Mouse (Mus musculus) CH12.LX (cell line): Measurements from ENCODE around the gene Hist1h3f. TPM values are rescaled to one million over a fixed set of nuclear protein-coding genes. Genes with fewer than 3 reads are reported as not detected.
"Not testable (repeated sequence)": the region's sequence is repeated elsewhere in the genome, so short reads cannot be mapped to it uniquely, and the experiment has no call there.

Experiments used
- DNase-seq: peaks from one replicate; pipeline ENCODE4 v3.0.0-alpha.2; 2013; ENCODE audit errors: extremely low read depth
- H3K27ac ChIP-seq: 2 replicates; pipeline ENCODE4 v1.5.1; 2012; ENCODE audit warnings: low read depth, mild to moderate bottlenecking, control low read depth, moderate library complexity; ENCODE audit not compliant: insufficient read depth
- H3K27me3 ChIP-seq: replicated peaks from 2 replicates; pipeline ENCODE3; 2012; ENCODE audit warnings: inconsistent platforms
- H3K36me3 ChIP-seq, 2 experiments: replicated peaks in 1 of 2; 2 replicates each; pipeline versions ENCODE3 to v1.6.1; 2012; ENCODE audit warnings: inconsistent platforms in 1 of 2, low read length in 1 of 2, mild to moderate bottlenecking in 1 of 2, mixed read lengths in 1 of 2, moderate library complexity in 1 of 2; ENCODE audit not compliant: control insufficient read depth in 1 of 2, insufficient read depth in 1 of 2
- H3K4me1 ChIP-seq, 2 experiments: 2 replicates each; pipeline ENCODE4 v1.6.1; 2012; ENCODE audit warnings: inconsistent platforms in 1 of 2, moderate library complexity in 1 of 2; ENCODE audit not compliant: insufficient read depth in 2 of 2, control insufficient read depth in 1 of 2
- H3K4me2 ChIP-seq: 2 replicates; pipeline ENCODE4 v1.6.1; 2012; ENCODE audit warnings: low read depth, mild to moderate bottlenecking, control low read depth; ENCODE audit not compliant: poor library complexity, insufficient read depth, severe bottlenecking
- H3K4me3 ChIP-seq, 3 experiments: fragments of 150-350 bp in 1 of 3; sonication (generic) in 1 of 3; replicated peaks in 1 of 3; 2 replicates each; pipeline versions ENCODE3 to v1.5.1; 2011 to 2012; ENCODE audit warnings: low read depth in 2 of 3, low read length in 2 of 3, mild to moderate bottlenecking in 2 of 3, moderate library complexity in 2 of 3, control low read depth in 1 of 3, improper control_type of control experiment in 1 of 3, inconsistent platforms in 1 of 3, mixed read lengths in 1 of 3; ENCODE audit not compliant: poor library complexity in 1 of 3
- H3K79me2 ChIP-seq: replicated peaks from 2 replicates; pipeline ENCODE4 v1.6.1; 2012; ENCODE audit warnings: mild to moderate bottlenecking, moderate library complexity; ENCODE audit not compliant: control insufficient read depth, poor library complexity, insufficient read depth, severe bottlenecking; ENCODE audit errors: extremely low read depth
- H3K9ac ChIP-seq: 2 replicates; pipeline ENCODE4 v1.6.1; 2012; ENCODE audit warnings: low read depth, mild to moderate bottlenecking, control low read depth, moderate library complexity; ENCODE audit not compliant: insufficient read depth
- H3K9me3 ChIP-seq: replicated peaks from 2 replicates; pipeline ENCODE3; 2012; ENCODE audit warnings: low read length, inconsistent platforms, mixed read lengths
- BHLHE40 ChIP-seq: IDR thresholded peaks from 2 replicates; pipeline ENCODE4 v1.6.1; 2011; ENCODE audit warnings: mild to moderate bottlenecking, low read depth, low read length, improper control_type of control experiment
- CHD1 ChIP-seq: IDR thresholded peaks from 2 replicates; pipeline ENCODE4 v1.6.1; 2012; ENCODE audit warnings: low read depth, low read length, improper control_type of control experiment, inconsistent platforms
- CHD2 ChIP-seq: IDR thresholded peaks from 2 replicates; pipeline ENCODE4 v1.6.1; 2011; ENCODE audit warnings: low read length, improper control_type of control experiment
- CTCF ChIP-seq, 2 experiments: IDR thresholded peaks in 1 of 2; conservative IDR thresholded peaks in 1 of 2; 2 replicates each; pipeline ENCODE4 v1.5.1; 2011 to 2012; ENCODE audit warnings: low read depth in 2 of 2, low read length in 2 of 2, improper control_type of control experiment in 1 of 2, inconsistent platforms in 1 of 2, mild to moderate bottlenecking in 1 of 2, moderate library complexity in 1 of 2
- E2F4 ChIP-seq: IDR thresholded peaks from 2 replicates; pipeline ENCODE4 v1.6.1; 2011; ENCODE audit warnings: low read depth, low read length, improper control_type of control experiment; ENCODE audit not compliant: insufficient replicate concordance
- GABPA ChIP-seq: IDR thresholded peaks from 2 replicates; pipeline ENCODE4 v1.6.1; 2012; ENCODE audit warnings: low read depth, low read length, improper control_type of control experiment, inconsistent platforms; ENCODE audit not compliant: insufficient replicate concordance
- HCFC1 ChIP-seq: IDR thresholded peaks from 2 replicates; pipeline ENCODE4 v1.6.1; 2012; ENCODE audit warnings: low read depth, mild to moderate bottlenecking, inconsistent platforms, low read length, improper control_type of control experiment
- IRF4 ChIP-seq: IDR thresholded peaks from 2 replicates; pipeline ENCODE4 v1.6.1; 2014; ENCODE audit warnings: low read depth, mild to moderate bottlenecking, inconsistent platforms, low read length, improper control_type of control experiment
- JUND ChIP-seq: conservative IDR thresholded peaks from 2 replicates; pipeline ENCODE4 v1.6.1; 2011; ENCODE audit warnings: low read depth, low read length, improper control_type of control experiment
- MAFK ChIP-seq: IDR thresholded peaks from 2 replicates; pipeline ENCODE4 v1.6.1; 2011; ENCODE audit warnings: low read length, improper control_type of control experiment; ENCODE audit not compliant: insufficient replicate concordance
- MAX ChIP-seq: IDR thresholded peaks from 2 replicates; pipeline ENCODE4 v1.6.1; 2011; ENCODE audit warnings: low read length, improper control_type of control experiment
- MAZ ChIP-seq: IDR thresholded peaks from 2 replicates; pipeline ENCODE4 v1.6.1; 2012; ENCODE audit warnings: low read depth, mild to moderate bottlenecking, inconsistent platforms, low read length, improper control_type of control experiment, moderate library complexity
- MEF2A ChIP-seq: IDR thresholded peaks from 2 replicates; pipeline ENCODE4 v1.6.1; 2014; ENCODE audit warnings: low read depth, mild to moderate bottlenecking, inconsistent platforms, low read length, improper control_type of control experiment, borderline replicate concordance
- MYC ChIP-seq: IDR thresholded peaks from 2 replicates; pipeline ENCODE4 v1.6.1; 2011; ENCODE audit warnings: low read depth, mild to moderate bottlenecking, improper control_type of control experiment, low read length
- NELFE ChIP-seq: IDR thresholded peaks from 2 replicates; pipeline ENCODE4 v1.6.1; 2011; ENCODE audit warnings: low read depth, low read length, improper control_type of control experiment
- NRF1 ChIP-seq: IDR thresholded peaks from 2 replicates; pipeline ENCODE4 v1.6.1; 2014; ENCODE audit warnings: low read depth, mild to moderate bottlenecking, inconsistent platforms, low read length, improper control_type of control experiment, moderate library complexity
- PAX5 ChIP-seq: IDR thresholded peaks from 2 replicates; pipeline ENCODE4 v1.6.1; 2012; ENCODE audit warnings: low read length, inconsistent platforms, mixed read lengths
- POLR2A ChIP-seq: IDR thresholded peaks from 2 replicates; pipeline ENCODE4 v1.6.1; 2011; ENCODE audit warnings: low read depth, mild to moderate bottlenecking, improper control_type of control experiment, low read length
- POLR2AphosphoS2 ChIP-seq: IDR thresholded peaks from 2 replicates; pipeline ENCODE4 v1.6.1; 2011; ENCODE audit warnings: low read depth, low read length, improper control_type of control experiment
- RCOR1 ChIP-seq: conservative IDR thresholded peaks from 2 replicates; pipeline ENCODE4 v1.6.1; 2012; ENCODE audit warnings: low read depth, mild to moderate bottlenecking, inconsistent platforms, low read length, improper control_type of control experiment
- SIN3A ChIP-seq: IDR thresholded peaks from 2 replicates; pipeline ENCODE4 v1.6.1; 2012; ENCODE audit warnings: low read length, improper control_type of control experiment, inconsistent platforms
- SMC3 ChIP-seq: IDR thresholded peaks from 2 replicates; pipeline ENCODE4 v1.6.1; 2011; ENCODE audit warnings: low read depth, low read length, improper control_type of control experiment
- TCF12 ChIP-seq: IDR thresholded peaks from 2 replicates; pipeline ENCODE4 v1.6.1; 2014; ENCODE audit warnings: low read depth, mild to moderate bottlenecking, inconsistent platforms, low read length, improper control_type of control experiment
- UBTF ChIP-seq: IDR thresholded peaks from 2 replicates; pipeline ENCODE4 v1.6.1; 2012; ENCODE audit warnings: low read depth, mild to moderate bottlenecking, inconsistent platforms, low read length, improper control_type of control experiment, moderate library complexity
- USF1 ChIP-seq: IDR thresholded peaks from 2 replicates; pipeline ENCODE4 v1.6.1; 2014; ENCODE audit warnings: low read depth, mild to moderate bottlenecking, inconsistent platforms, low read length, improper control_type of control experiment
- ZC3H11A ChIP-seq: IDR thresholded peaks from 2 replicates; pipeline ENCODE4 v1.6.1; 2012; ENCODE audit warnings: low read depth, mild to moderate bottlenecking, inconsistent platforms, low read length, improper control_type of control experiment
- ZKSCAN1 ChIP-seq: IDR thresholded peaks from 2 replicates; pipeline ENCODE4 v1.6.1; 2012; ENCODE audit warnings: low read depth, inconsistent platforms, low read length, improper control_type of control experiment, borderline replicate concordance
- ZMIZ1 ChIP-seq: IDR thresholded peaks from 2 replicates; pipeline ENCODE4 v1.6.1; 2012; ENCODE audit warnings: low read depth, mild to moderate bottlenecking, inconsistent platforms, low read length, improper control_type of control experiment
- ZNF384 ChIP-seq: IDR thresholded peaks from 2 replicates; pipeline ENCODE4 v1.6.1; 2012; ENCODE audit warnings: low read depth, low read length, improper control_type of control experiment, inconsistent platforms
- dilution Hi-C: fragments of 300-500 bp; cut with MboI; formaldehyde crosslinking; loops from 2 replicates; pipeline ENCODE4 v1.14.3; 2020; ENCODE audit warnings: low sequenced_read_pairs; ENCODE audit not compliant: extremely low pct_unique_long_range_greater_than_20kb, extremely low pct_ligation_motif_present
- in situ Hi-C: fragments of 300-500 bp; cut with MboI; formaldehyde crosslinking; loops from 3 replicates; pipeline ENCODE4 v1.14.3; 2019; ENCODE audit warnings: low sequenced_read_pairs, low pct_ligation_motif_present, low pct_unique_long_range_greater_than_20kb, mixed read lengths
- polyA plus RNA-seq: library from polyadenylated mRNA; unstranded; fragments of >175 nt; gene quantifications from 2 replicates; pipeline ENCODE4 v1.2.1, GENCODE M21; 2012; ENCODE audit warnings: low read depth; ENCODE audit not compliant: insufficient read length
- total RNA-seq, 2 experiments: library from RNA; depleted of rRNA; stranded (reverse); fragments of 300-350 nt in 1 of 2; fragments of >200 nt in 1 of 2; gene quantifications; 2 replicates each; pipeline ENCODE4 v1.2.3; 2012 to 2014

The Hist1h3f gene
- total and polyA plus RNA-seq, 3 experiments = 0.30 to 553 (median 8.0) TPM

GRCm38 (mm10) chr13:23574546-23575170 is 30.8 kb downstream of the Hist1h3f start:
- H3K36me3 ChIP-seq, H3K79me2 ChIP-seq, dilution Hi-C loops, H3K9me3 ChIP-seq, H3K27me3 ChIP-seq: not testable (repeated sequence)
- peaks cover 0 to 15% of the 10 kb centered on the region in 2 experiments; a peak in 2 of 4 replicates for H3K4me1 ChIP-seq
- DNase-seq = peak; percentile 58
- 0 out of 2 replicates have a peak, but pooled peaks have one; percentile 6 for TF ChIP-seq MEF2A
- TF ChIP-seq SIN3A = 0 out of 2 replicates have a peak, but pooled peaks have one; percentile 3
- TF ChIP-seq POLR2AphosphoS2 = peak; percentile 92
- TF ChIP-seq RCOR1 = 0 out of 2 replicates have a peak, but pooled peaks have one; percentile 45
- peak; percentile 84 for TF ChIP-seq CHD1
- TF ChIP-seq ZMIZ1 = peak; percentile 98
- TF ChIP-seq UBTF = peak; percentile 80; the same call in 1 of the 2 replicates
- peak; percentile 81 for TF ChIP-seq NELFE
- TF ChIP-seq POLR2A = peak; percentile 85
- H3K9ac ChIP-seq = peak overlapping the region; percentile 66; the same call in 1 of the 2 replicates
- H3K4me2 ChIP-seq = peak overlapping the region; percentile 56; the same call in 1 of the 2 replicates
- H3K4me3 ChIP-seq = peak overlapping the region in 1 of 3 experiments; percentile 15
- H3K27ac ChIP-seq = peak overlapping the region; percentile 77
- in situ Hi-C loops = loop anchor here (25.0 kb wide), 1 partner anchor 1837 kb away; the partner anchor contains the start of gene Hist1h4j

DNA sequence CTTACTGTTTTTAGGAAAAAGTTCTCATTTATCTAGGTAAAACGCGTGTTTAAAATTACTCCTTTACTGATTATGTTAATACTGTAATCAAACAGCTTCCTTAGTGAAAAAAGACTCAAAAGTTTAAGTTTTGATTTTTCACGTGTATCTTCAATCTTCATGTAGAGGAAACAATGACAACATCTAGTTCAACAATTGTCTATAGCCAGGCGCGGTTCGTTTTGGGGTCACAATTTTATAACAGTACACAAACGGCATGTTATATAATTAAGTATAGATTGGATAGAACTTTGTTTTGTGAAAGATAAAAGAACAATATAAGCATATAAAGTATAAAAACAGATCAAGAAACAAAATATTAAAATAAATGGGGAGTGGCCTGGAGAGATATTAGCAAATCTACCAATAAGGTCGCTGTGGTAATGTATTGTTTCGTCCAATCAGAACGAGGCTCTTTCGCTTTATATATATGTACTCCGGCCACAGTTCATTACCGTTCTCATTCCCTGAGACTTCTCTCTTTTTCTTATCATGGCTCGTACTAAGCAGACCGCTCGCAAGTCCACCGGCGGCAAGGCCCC is 31.5 kb downstream of the Hist1h3f start, which contains the start of gene Hist1h3d:
Gene Hist1h3d, plus strand, starts transcription at position 493 of the 581 bp plus-strand sequence.
- H3K9me3 ChIP-seq = no peaks in the 10 kb centered on the region
- H3K4me1 ChIP-seq = peaks cover 0 to 15% of the 10 kb centered on the region in 2 experiments; a peak in 2 of 4 replicates
- peak within 1 kb of the TSS; percentile 88 for H3K9ac ChIP-seq
- peak within 1 kb of the TSS; percentile 19 to 69 (median 46) for H3K4me3 ChIP-seq
- DNase-seq = peak; percentile 92
- no peaks in the 10 kb centered on the region for H3K27me3 ChIP-seq
- dilution Hi-C loops = no loop called here
- H3K79me2 ChIP-seq = no peaks in the 10 kb centered on the region
- no peaks in the 10 kb centered on the region for H3K36me3 ChIP-seq
- H3K27ac ChIP-seq = peak within 1 kb of the TSS; percentile 87
- peak within 1 kb of the TSS; percentile 58 for H3K4me2 ChIP-seq
- in situ Hi-C loops = no loop called here
- peak; percentile 79; the same call in 1 of the 2 replicates for TF ChIP-seq MYC
- TF ChIP-seq NRF1 = no peak
- TF ChIP-seq NELFE = peak; percentile 95
- TF ChIP-seq IRF4 = no peak
- TF ChIP-seq GABPA = no peak
- peak; percentile 26; the same call in 1 of the 2 replicates for TF ChIP-seq BHLHE40
- no peak for TF ChIP-seq E2F4
- no peak for TF ChIP-seq MAFK
- no peak for TF ChIP-seq PAX5
- TF ChIP-seq MAZ = no peak
- peak; percentile 97 for TF ChIP-seq ZMIZ1
- no peak for TF ChIP-seq SMC3
- TF ChIP-seq MAX = no peak
- no peak for TF ChIP-seq HCFC1
- peak; percentile 62; the same call in 1 of the 2 replicates for TF ChIP-seq JUND
- no peak for TF ChIP-seq CTCF (conservative IDR thresholded peaks at IDR 0.05 in 1 of 2, IDR thresholded peaks at IDR 0.05 in 1 of 2; ENCODE audit: low read depth in 2 of 2, low read length in 2 of 2)
- no peak for TF ChIP-seq UBTF
- no peak for TF ChIP-seq CHD2
- 0 out of 2 replicates have a peak, but pooled peaks have one; percentile 24 for TF ChIP-seq ZNF384
- no peak; the same call in 1 of the 2 replicates for TF ChIP-seq POLR2A
- no peak; the same call in 1 of the 2 replicates for TF ChIP-seq RCOR1
- peak; percentile 5; the same call in 1 of the 2 replicates for TF ChIP-seq POLR2AphosphoS2
- TF ChIP-seq MEF2A = no peak
- TF ChIP-seq USF1 = no peak
- no peak for TF ChIP-seq ZC3H11A
- TF ChIP-seq ZKSCAN1 = no peak
- peak; percentile 55 for TF ChIP-seq TCF12
